Mouse (Mus musculus) small intestine, adult 2 months (tissue): ENCODE data around the gene Dip2c.

Experiments
- CTCF ChIP-seq: fragments of 200-500 bp; IDR thresholded peaks from 2 replicates; pipeline ENCODE4 v1.5.1; 2012; ENCODE audit warnings: low read depth, mild to moderate bottlenecking, control low read depth, inconsistent platforms, low read length, moderate library complexity, mixed read lengths; ENCODE audit not compliant: insufficient replicate concordance, insufficient read length; ENCODE audit errors: extremely low read depth
- POLR2A ChIP-seq: fragments of 200-500 bp; IDR thresholded peaks from 2 replicates; pipeline ENCODE4 v1.6.1; 2012; ENCODE audit warnings: low read depth, mild to moderate bottlenecking, control low read depth, inconsistent platforms, low read length, moderate library complexity

DNA sequence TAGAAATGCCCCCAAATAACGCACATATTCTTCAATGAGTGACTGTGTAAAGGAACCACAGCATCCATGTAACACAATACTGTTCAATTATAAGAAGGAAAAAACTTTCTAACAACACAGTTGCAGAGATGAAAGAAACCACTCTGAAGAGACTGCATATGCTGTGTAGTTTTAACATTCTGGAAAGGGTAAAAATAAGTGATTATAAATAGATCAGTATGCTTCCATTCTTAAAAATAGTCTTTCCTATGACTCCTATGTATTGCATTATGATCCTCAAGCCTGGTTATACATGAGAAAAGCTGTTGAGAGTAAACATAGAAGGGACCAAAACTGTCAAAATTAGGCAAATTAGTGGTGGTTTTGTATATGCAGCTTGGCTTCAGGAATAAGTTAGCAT is 197.1 kb downstream of the Dip2c start:
- no peak for TF ChIP-seq POLR2A
- TF ChIP-seq CTCF: no peak
